Mouse (Mus musculus): Measurements from ENCODE around the gene Traf7.

DNA sequence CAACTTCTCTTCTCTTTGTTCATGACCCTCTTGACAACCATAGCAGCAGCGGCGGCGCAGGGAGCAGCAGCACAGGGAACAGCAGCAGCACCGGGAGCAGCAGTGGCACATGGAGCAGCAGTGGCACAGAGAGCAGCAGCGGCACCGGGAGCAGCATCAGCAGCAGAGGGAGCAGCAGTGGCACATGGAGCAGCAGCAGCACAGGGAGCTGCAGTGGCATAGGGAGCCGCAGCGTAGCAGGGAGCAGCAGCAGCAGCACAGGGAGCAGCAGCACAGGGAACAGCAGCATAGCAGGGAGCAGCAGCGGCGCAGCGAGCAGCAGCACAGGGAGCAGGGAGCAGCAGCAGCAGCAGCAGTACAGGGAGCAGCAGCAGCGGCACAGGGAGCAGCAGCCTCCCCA, 16.9 kb upstream of the Traf7 start:
- TF ChIP-seq CTCF (conservative IDR thresholded peaks at IDR 0.05 in 1 of 2, IDR thresholded peaks at IDR 0.05 in 1 of 2; ENCODE audit: low read depth in 2 of 2, low read length in 2 of 2), result no peak
- no peak for TF ChIP-seq TCF12 (IDR thresholded peaks at IDR 0.05; ENCODE audit: low read depth, low read length)
